Mouse (Mus musculus): Measurements from ENCODE around the gene Evi5l. TPM values are rescaled to one million over a fixed set of nuclear protein-coding genes. Genes with fewer than 3 reads are reported as not detected.

The Evi5l gene
- polyA plus RNA-seq, 1 experiment from 2014 or later = 16.0 TPM

DNA sequence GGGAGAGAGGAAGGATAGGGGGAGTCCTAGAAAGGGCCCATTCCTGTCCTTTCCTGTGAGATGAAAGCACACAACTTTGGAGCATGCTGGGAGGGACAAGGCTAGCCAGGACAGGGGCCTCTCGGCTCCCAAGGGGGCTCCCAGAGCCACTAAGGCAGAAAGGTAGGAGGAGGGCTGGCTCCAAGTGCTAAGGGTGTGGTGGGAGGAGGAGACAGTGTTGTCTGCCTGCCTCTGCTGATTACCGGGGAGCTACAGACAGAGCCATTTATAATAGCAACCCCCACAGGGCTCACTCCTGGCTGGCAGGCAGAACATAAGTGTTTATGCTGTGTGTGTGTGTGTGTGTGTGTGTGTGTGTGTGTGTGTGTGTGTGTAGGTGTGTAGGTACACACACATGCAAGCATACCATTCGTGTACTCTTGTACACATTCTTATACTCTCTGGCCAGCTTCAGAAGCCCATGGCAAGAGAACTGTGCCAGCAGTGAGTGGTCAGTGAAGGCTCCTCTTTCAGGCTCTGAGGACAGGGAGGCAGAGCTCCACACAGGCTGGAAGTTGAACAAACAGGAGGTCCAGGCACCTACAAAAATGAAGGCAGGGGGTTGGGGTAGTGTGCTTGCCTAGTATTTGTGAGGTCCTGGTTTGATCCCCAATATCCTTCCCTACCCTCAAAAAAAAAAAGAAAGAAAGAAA is 22.8 kb downstream of the Evi5l start:
- no peaks in the 10 kb centered on the region for H3K9me3 ChIP-seq (replicated peaks; ENCODE audit: control insufficient read depth, low read length)
- no peak for ATAC-seq (replicated peaks; ENCODE audit: insufficient number of reproducible peaks, low FRiP score, low TSS enrichment, low read depth)
- no peak for DNase-seq (ENCODE audit: low spot score)
- WGBS = 27% methylated on average over 3 of the region's 3 CpGs
- H3K27me3 ChIP-seq (ENCODE audit: control insufficient read depth, insufficient read depth, low read length) = no peaks in the 10 kb centered on the region
- no peak overlapping the region for H3K4me2 ChIP-seq (ENCODE audit: low read depth, low read length)
- H3K27ac ChIP-seq (replicated peaks; ENCODE audit: low read depth, low read length) = no peak overlapping the region
- no peaks in the 10 kb centered on the region for H3K4me1 ChIP-seq (ENCODE audit: control insufficient read depth, insufficient read depth, low read length)
- no peak overlapping the region for H3K4me3 ChIP-seq (ENCODE audit: low read depth, low read length)
- no peaks in the 10 kb centered on the region; the same call in 1 of the 2 replicates for H3K36me3 ChIP-seq (replicated peaks; ENCODE audit: control insufficient read depth, insufficient read depth, low read depth, low read length)
- no peak overlapping the region for H3K9ac ChIP-seq (replicated peaks; ENCODE audit: low read length)

DNA sequence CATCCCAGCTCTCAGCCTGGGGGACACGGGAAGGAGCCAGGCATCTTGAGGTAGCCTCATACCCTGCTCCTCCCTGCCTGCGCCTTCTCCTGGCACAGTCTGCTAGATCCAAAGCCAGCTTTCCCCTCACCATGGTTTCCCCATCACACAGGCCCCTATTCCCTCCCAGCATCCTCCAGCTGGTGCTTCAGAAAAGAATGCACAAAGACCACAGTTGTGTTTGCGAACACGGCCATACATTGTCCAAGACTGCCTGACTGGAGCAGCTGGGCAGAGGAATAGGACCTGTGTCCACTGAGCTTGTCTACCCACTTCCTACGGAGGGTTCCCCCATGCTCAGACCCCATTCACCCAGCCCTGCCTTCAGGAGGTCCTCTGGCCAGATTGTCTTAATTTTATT is 25.9 kb downstream of the Evi5l start:
- Histone ChIP-seq H3K9me3 (replicated peaks; ENCODE audit: control insufficient read depth, low read length) (no peaks in the 10 kb centered on the region), H3K36me3 (replicated peaks; ENCODE audit: control insufficient read depth, insufficient read depth, low read depth, low read length) (no peaks in the 10 kb centered on the region; the same call in 1 of the 2 replicates), H3K4me1 (ENCODE audit: control insufficient read depth, insufficient read depth, low read length) (no peaks in the 10 kb centered on the region), H3K9ac (replicated peaks; ENCODE audit: low read length) (no peak overlapping the region), H3K4me2 (ENCODE audit: low read depth, low read length) (no peak overlapping the region), H3K27me3 (ENCODE audit: control insufficient read depth, insufficient read depth, low read length) (no peaks in the 10 kb centered on the region), H3K27ac (replicated peaks; ENCODE audit: low read depth, low read length) (no peak overlapping the region), H3K4me3 (ENCODE audit: low read depth, low read length) (no peak overlapping the region)
- WGBS = 50% methylated on average over 5 of the region's 5 CpGs
- ATAC-seq (replicated peaks; ENCODE audit: insufficient number of reproducible peaks, low FRiP score, low TSS enrichment, low read depth) (no peak; the same call in 1 of the 2 replicates), DNase-seq (ENCODE audit: low spot score) (no peak)

DNA sequence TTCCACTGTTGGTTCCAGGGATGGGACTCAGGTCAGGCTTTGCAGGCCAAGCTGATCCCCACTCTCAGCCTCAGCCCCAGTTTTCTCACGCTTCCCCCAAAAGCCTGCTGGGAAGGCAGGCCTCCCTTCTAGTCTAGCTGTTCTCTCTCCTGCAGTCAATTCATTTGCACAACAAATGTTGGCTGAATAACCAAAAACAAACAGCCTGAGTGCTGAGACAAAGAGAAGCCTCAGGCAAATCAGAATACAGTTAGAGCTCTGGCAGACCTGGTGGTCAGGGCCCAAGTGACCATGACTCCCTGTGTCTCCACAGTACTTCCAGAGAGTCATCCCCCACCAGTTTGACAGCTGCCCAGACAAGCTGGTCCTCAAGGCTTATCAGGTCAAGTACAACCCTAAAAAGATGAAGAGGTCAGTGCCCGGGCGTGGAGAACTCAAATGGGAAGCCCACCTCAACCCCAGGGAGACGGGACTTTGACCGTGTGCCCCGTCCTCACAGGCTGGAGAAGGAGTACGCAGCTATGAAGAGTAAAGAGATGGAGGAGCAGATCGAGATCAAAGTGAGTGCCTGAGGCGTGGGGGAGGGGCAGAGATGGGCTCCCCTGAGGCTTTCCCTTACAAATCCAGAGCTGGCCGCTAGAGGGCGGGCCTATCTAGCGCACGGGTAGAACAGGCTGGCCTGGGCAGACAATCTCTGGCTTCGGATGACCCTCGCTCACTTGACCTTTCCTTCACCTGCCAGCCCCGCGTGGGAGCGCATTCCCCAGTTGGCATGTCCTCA is 26.6 kb downstream of the Evi5l start:
- H3K9me3 ChIP-seq (replicated peaks; ENCODE audit: control insufficient read depth, low read length) = no peaks in the 10 kb centered on the region
- DNase-seq (ENCODE audit: low spot score) (peak; percentile 85), ATAC-seq (replicated peaks; ENCODE audit: insufficient number of reproducible peaks, low FRiP score, low TSS enrichment, low read depth) (peak; percentile 78; the same call in 1 of the 2 replicates)
- no peak overlapping the region for H3K4me3 ChIP-seq (ENCODE audit: low read depth, low read length)
- peak overlapping the region; percentile 19; the same call in 1 of the 2 replicates for H3K4me2 ChIP-seq (ENCODE audit: low read depth, low read length)
- no peak overlapping the region for H3K27ac ChIP-seq (replicated peaks; ENCODE audit: low read depth, low read length)
- WGBS = 6% methylated on average over 18 of the region's 18 CpGs
- H3K27me3 ChIP-seq (ENCODE audit: control insufficient read depth, insufficient read depth, low read length) = no peaks in the 10 kb centered on the region
- H3K4me1 ChIP-seq (ENCODE audit: control insufficient read depth, insufficient read depth, low read length) = no peaks in the 10 kb centered on the region
- H3K36me3 ChIP-seq (replicated peaks; ENCODE audit: control insufficient read depth, insufficient read depth, low read depth, low read length) = no peaks in the 10 kb centered on the region; the same call in 1 of the 2 replicates
- H3K9ac ChIP-seq (replicated peaks; ENCODE audit: low read length) = no peak overlapping the region

DNA sequence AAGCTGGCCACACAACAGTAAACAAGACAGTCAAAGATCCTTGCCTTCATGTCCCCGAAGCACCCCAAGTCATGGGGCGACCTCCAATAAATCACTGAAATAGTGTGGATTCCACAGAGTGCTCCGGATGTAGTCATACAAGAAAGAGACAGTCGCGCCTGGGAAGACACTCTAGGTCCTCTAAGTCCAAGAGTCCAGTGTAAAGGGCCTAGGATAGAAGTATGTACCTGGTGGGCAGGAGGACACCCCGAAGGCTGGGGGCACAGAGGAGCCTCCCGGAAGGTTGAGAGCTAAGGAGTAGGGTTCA is 27.2 kb downstream of the Evi5l start:
- Histone ChIP-seq H3K4me3 (ENCODE audit: low read depth, low read length) (no peak overlapping the region), H3K27ac (replicated peaks; ENCODE audit: low read depth, low read length) (no peak overlapping the region), H3K4me1 (ENCODE audit: control insufficient read depth, insufficient read depth, low read length) (no peaks in the 10 kb centered on the region), H3K9ac (replicated peaks; ENCODE audit: low read length) (no peak overlapping the region), H3K9me3 (replicated peaks; ENCODE audit: control insufficient read depth, low read length) (no peaks in the 10 kb centered on the region), H3K27me3 (ENCODE audit: control insufficient read depth, insufficient read depth, low read length) (no peaks in the 10 kb centered on the region), H3K4me2 (ENCODE audit: low read depth, low read length) (no peak overlapping the region), H3K36me3 (replicated peaks; ENCODE audit: control insufficient read depth, insufficient read depth, low read depth, low read length) (no peaks in the 10 kb centered on the region)
- ATAC-seq (replicated peaks; ENCODE audit: insufficient number of reproducible peaks, low FRiP score, low TSS enrichment, low read depth) = no peak
- WGBS = 58% methylated on average over 7 of the region's 7 CpGs
- DNase-seq (ENCODE audit: low spot score) = no peak

DNA sequence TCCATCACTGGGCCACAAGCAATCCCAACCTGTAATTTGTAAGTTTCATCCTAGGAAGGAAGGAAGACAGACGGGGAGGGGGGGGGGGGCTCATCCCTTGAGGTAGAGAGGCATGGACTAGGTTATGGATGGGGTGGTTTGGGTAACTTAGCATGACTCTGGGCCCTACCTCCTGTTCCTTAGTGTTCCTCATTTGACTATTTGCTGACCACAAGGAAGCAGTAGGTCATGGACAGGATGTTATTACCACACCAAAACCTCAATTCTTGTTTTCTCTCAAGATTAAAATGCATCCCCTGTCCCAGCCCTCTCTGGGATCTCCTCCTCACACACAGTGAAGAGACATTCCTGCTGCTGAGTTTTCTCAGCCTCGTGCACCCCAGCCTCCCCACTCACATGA is 35.0 kb downstream of the Evi5l start:
- no peaks in the 10 kb centered on the region for H3K4me1 ChIP-seq (ENCODE audit: control insufficient read depth, insufficient read depth, low read length)
- H3K9me3 ChIP-seq (replicated peaks; ENCODE audit: control insufficient read depth, low read length) = no peaks in the 10 kb centered on the region
- ATAC-seq (replicated peaks; ENCODE audit: insufficient number of reproducible peaks, low FRiP score, low TSS enrichment, low read depth) (no peak), DNase-seq (ENCODE audit: low spot score) (no peak)
- H3K4me3 ChIP-seq (ENCODE audit: low read depth, low read length) = no peak overlapping the region
- no peak overlapping the region for H3K4me2 ChIP-seq (ENCODE audit: low read depth, low read length)
- H3K9ac ChIP-seq (replicated peaks; ENCODE audit: low read length) = no peak overlapping the region
- no peaks in the 10 kb centered on the region for H3K36me3 ChIP-seq (replicated peaks; ENCODE audit: control insufficient read depth, insufficient read depth, low read depth, low read length)
- 78% methylated on average over 2 of the region's 2 CpGs for WGBS
- no peak overlapping the region for H3K27ac ChIP-seq (replicated peaks; ENCODE audit: low read depth, low read length)
- peaks cover 19% of the 10 kb centered on the region for H3K27me3 ChIP-seq (ENCODE audit: control insufficient read depth, insufficient read depth, low read length)

DNA sequence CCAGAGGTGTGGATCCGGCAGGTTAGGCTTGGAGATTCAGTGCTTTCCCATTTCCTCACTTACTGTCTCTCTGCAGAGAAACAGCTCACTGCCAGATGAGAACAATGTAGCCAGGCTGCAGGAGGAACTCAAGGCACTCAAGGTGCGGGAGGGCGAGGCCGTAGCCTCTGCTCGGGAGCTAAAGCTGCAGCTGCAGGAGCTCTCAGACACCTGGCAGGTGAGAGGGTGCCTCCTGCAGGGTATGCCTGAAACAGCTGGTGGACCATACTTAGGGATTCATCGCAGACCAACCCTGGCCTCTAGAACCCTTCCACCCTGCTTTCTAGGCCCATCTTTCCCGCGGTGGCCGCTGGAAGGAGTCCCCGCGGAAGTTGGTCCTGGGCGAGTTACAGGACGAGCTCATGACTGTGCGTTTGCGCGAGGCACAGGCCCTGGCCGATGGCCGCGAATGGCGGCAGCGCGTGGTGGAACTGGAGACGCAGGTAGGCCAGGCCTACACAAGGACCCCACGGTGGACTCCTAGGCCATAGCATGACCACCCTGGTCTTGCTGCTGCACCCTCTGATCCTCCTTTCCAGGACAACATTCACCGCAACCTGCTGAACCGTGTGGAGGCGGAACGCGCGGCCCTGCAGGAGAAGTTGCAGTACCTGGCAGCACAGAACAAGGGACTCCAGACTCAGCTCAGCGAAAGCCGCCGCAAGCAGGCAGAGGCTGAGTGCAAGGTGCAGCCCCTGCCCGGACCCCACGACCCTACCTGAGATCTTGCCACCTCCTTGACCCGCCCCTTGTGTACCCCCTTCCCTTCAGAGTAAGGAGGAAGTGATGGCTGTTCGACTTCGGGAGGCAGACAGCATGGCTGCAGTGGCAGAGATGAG is 39.1 kb downstream of the Evi5l start:
- Histone ChIP-seq H3K4me1 (ENCODE audit: control insufficient read depth, insufficient read depth, low read length) (peaks cover 2% of the 10 kb centered on the region; the same call in 1 of the 2 replicates), H3K27me3 (ENCODE audit: control insufficient read depth, insufficient read depth, low read length) (peaks cover 29% of the 10 kb centered on the region), H3K9ac (replicated peaks; ENCODE audit: low read length) (peak overlapping the region; percentile 0), H3K4me2 (ENCODE audit: low read depth, low read length) (peak overlapping the region; percentile 13), H3K27ac (replicated peaks; ENCODE audit: low read depth, low read length) (no peak overlapping the region), H3K9me3 (replicated peaks; ENCODE audit: control insufficient read depth, low read length) (no peaks in the 10 kb centered on the region), H3K36me3 (replicated peaks; ENCODE audit: control insufficient read depth, insufficient read depth, low read depth, low read length) (no peaks in the 10 kb centered on the region), H3K4me3 (ENCODE audit: low read depth, low read length) (peak overlapping the region; percentile 10; the same call in 1 of the 2 replicates)
- WGBS = 11% methylated on average over 38 of the region's 38 CpGs
- ATAC-seq (replicated peaks; ENCODE audit: insufficient number of reproducible peaks, low FRiP score, low TSS enrichment, low read depth) (no peak), DNase-seq (ENCODE audit: low spot score) (no peak)

DNA sequence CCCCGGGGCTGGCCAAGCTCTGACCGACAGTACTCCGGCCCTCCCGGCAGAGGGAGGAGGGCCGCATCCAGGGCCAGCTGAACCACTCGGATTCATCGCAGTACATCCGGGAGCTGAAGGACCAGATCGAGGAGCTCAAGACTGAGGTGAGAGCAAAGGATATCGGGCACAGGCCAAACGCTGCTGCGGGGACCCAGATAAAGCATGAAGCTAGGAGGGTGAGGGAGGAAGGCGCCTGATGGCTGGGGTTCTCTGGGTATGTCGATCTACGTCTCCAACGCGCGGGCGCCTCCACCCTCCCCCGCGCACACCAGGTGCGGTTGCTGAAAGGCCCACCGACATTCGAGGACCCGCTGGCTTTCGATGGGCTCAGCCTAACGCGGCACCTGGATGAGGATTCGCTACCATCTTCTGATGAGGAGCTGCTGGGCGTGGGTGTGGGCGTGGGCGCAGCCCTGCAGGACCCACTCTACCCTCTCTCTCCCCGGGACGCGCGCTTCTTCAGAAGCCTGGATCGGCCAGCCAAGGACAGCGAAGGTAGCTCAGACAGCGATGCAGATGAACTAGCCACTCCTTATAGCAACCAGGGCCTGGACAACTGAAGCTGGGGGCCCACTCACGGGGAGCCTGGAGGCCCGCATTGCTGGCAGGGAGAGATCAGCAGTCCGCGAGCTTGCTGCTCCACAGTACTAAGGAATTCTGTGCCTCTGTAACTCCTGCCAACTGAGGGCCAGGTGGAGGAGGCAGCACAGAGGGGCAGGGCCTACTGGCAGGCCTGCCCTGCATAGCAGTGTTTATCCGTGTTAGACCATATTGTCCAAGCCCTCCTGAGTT is 40.0 kb downstream of the Evi5l start:
- no peak for ATAC-seq (replicated peaks; ENCODE audit: insufficient number of reproducible peaks, low FRiP score, low TSS enrichment, low read depth)
- Histone ChIP-seq H3K4me3 (ENCODE audit: low read depth, low read length) (peak overlapping the region; percentile 3), H3K27ac (replicated peaks; ENCODE audit: low read depth, low read length) (no peak overlapping the region), H3K4me1 (ENCODE audit: control insufficient read depth, insufficient read depth, low read length) (peaks cover 2% of the 10 kb centered on the region; the same call in 1 of the 2 replicates), H3K36me3 (replicated peaks; ENCODE audit: control insufficient read depth, insufficient read depth, low read depth, low read length) (no peaks in the 10 kb centered on the region), H3K9me3 (replicated peaks; ENCODE audit: control insufficient read depth, low read length) (no peaks in the 10 kb centered on the region), H3K27me3 (ENCODE audit: control insufficient read depth, insufficient read depth, low read length) (peaks cover 29% of the 10 kb centered on the region), H3K9ac (replicated peaks; ENCODE audit: low read length) (0 out of 2 replicates have a peak overlapping the region, but pooled peaks have one; percentile 0), H3K4me2 (ENCODE audit: low read depth, low read length) (peak overlapping the region; percentile 13)
- 6% methylated on average over 44 of the region's 44 CpGs for WGBS
- no peak for DNase-seq (ENCODE audit: low spot score)
